Mouse (Mus musculus): ENCODE measurements around the gene Acap2. TPM values are rescaled to one million over a fixed set of nuclear protein-coding genes. Genes with fewer than 3 reads are reported as not detected.
A peak's percentile ranks its signal among the peaks of the same experiment; 100 is the strongest.

The Acap2 gene
- total and polyA plus RNA-seq, 2 experiments from 2014 or later, result 10.9 to 26.7 TPM

GRCm38 (mm10) chr16:31204216-31204615 is 3.2 kb upstream of the Acap2 start:
- DNase-seq (ENCODE audit: low spot score) (no peak), ATAC-seq (ENCODE audit: low FRiP score) (no peak)
- 61% methylated on average over 1 of the region's 1 CpGs for WGBS
- Histone ChIP-seq H3K4me3 (ENCODE audit: low read depth, low read length) (no peak overlapping the region), H3K4me2 (ENCODE audit: low read depth, low read length, poor library complexity, severe bottlenecking) (no peak overlapping the region), H3K27ac (ENCODE audit: low read depth, low read length) (no peak overlapping the region), H3K27me3 (ENCODE audit: insufficient read depth, low read length) (no peaks in the 10 kb centered on the region), H3K36me3 (ENCODE audit: insufficient read depth, low read length) (no peaks in the 10 kb centered on the region), H3K9ac (replicated peaks; ENCODE audit: low read length, poor library complexity, severe bottlenecking) (no peak overlapping the region), H3K9me3 (ENCODE audit: low read length) (no peaks in the 10 kb centered on the region), H3K4me1 (ENCODE audit: insufficient read depth, low read length) (0 out of 2 replicates have a peak, but pooled peaks cover 3% of the 10 kb centered on the region)
- no peak for TF ChIP-seq CTCF (IDR thresholded peaks at IDR 0.05)

DNA sequence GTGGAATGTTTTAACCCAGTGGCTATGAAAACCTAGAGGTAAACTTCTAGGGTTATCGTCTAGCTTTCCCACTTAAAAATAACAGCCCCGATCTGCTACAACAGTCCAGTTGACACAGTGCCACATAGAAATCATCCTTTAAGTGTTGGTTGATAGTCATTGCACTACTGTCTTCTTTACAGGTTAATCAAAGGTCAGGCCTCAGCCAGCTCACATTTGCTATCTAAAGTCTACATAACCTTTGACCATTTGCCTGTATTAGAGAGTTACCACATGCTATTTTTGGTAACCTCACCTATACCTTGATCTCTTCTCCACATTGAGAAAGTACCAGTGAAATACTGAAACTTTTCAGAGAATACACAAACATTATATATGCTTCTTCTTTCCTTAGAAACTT is 659 bp upstream of the Acap2 start:
- H3K36me3 ChIP-seq (ENCODE audit: insufficient read depth, low read length), result no peaks in the 10 kb centered on the region
- H3K4me1 ChIP-seq (ENCODE audit: insufficient read depth, low read length), result 0 out of 2 replicates have a peak, but pooled peaks cover 3% of the 10 kb centered on the region
- TF ChIP-seq CTCF (IDR thresholded peaks at IDR 0.05), result no peak
- no peak for DNase-seq (ENCODE audit: low spot score)
- 85% methylated on average over 2 of the region's 2 CpGs for whole genome bisulfite sequencing
- H3K4me2 ChIP-seq (ENCODE audit: low read depth, low read length, poor library complexity, severe bottlenecking), result peak overlapping the region; percentile 48
- H3K9ac ChIP-seq (replicated peaks; ENCODE audit: low read length, poor library complexity, severe bottlenecking), result no peak overlapping the region
- no peak overlapping the region for H3K4me3 ChIP-seq (ENCODE audit: low read depth, low read length)
- no peaks in the 10 kb centered on the region for H3K9me3 ChIP-seq (ENCODE audit: low read length)
- no peaks in the 10 kb centered on the region for H3K27me3 ChIP-seq (ENCODE audit: insufficient read depth, low read length)
- ATAC-seq (ENCODE audit: low FRiP score), result no peak
- H3K27ac ChIP-seq (ENCODE audit: low read depth, low read length), result peak overlapping the region; percentile 65

GRCm38 (mm10) chr16:31199926-31200789 is 887 bp downstream of the Acap2 start:
- WGBS, result under 1% methylated on average over 52 of the region's 56 CpGs
- peak overlapping the region; percentile 82 for H3K4me2 ChIP-seq (ENCODE audit: low read depth, low read length, poor library complexity, severe bottlenecking)
- H3K27me3 ChIP-seq (ENCODE audit: insufficient read depth, low read length), result no peaks in the 10 kb centered on the region
- DNase-seq (ENCODE audit: low spot score), result peak; percentile 62
- peak overlapping the region; percentile 72 for H3K4me3 ChIP-seq (ENCODE audit: low read depth, low read length)
- no peaks in the 10 kb centered on the region for H3K36me3 ChIP-seq (ENCODE audit: insufficient read depth, low read length)
- H3K27ac ChIP-seq (ENCODE audit: low read depth, low read length), result peak overlapping the region; percentile 98
- 0 out of 2 replicates have a peak, but pooled peaks cover 3% of the 10 kb centered on the region for H3K4me1 ChIP-seq (ENCODE audit: insufficient read depth, low read length)
- H3K9me3 ChIP-seq (ENCODE audit: low read length), result no peaks in the 10 kb centered on the region
- H3K9ac ChIP-seq (replicated peaks; ENCODE audit: low read length, poor library complexity, severe bottlenecking), result peak overlapping the region; percentile 96
- peak; percentile 58 for ATAC-seq (ENCODE audit: low FRiP score)
- TF ChIP-seq CTCF (IDR thresholded peaks at IDR 0.05), result peak; percentile 42

DNA sequence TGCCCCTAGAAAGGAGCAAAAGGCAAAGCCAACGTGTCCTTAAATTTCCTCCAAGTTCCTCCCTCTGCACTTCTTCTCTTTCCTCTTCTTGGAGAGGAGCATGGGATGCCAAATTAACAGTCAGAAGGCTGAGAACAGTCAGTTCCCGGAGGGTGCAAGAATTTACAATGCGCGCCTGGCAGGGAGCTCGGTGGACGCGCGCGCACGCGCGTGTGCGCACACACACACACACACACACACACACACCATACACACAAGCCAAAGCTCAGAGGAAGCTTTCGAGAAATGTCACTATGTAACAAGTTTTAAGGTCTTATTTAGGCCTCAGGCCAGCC is 1.5 kb downstream of the Acap2 start:
- Histone ChIP-seq H3K27ac (ENCODE audit: low read depth, low read length) (peak overlapping the region; percentile 98; the same call in 1 of the 2 replicates), H3K4me3 (ENCODE audit: low read depth, low read length) (peak overlapping the region; percentile 72), H3K4me2 (ENCODE audit: low read depth, low read length, poor library complexity, severe bottlenecking) (peak overlapping the region; percentile 82), H3K4me1 (ENCODE audit: insufficient read depth, low read length) (0 out of 2 replicates have a peak, but pooled peaks cover 3% of the 10 kb centered on the region), H3K9ac (replicated peaks; ENCODE audit: low read length, poor library complexity, severe bottlenecking) (peak overlapping the region; percentile 96; the same call in 1 of the 2 replicates), H3K36me3 (ENCODE audit: insufficient read depth, low read length) (no peaks in the 10 kb centered on the region), H3K27me3 (ENCODE audit: insufficient read depth, low read length) (no peaks in the 10 kb centered on the region), H3K9me3 (ENCODE audit: low read length) (no peaks in the 10 kb centered on the region)
- DNase-seq (ENCODE audit: low spot score) (peak; percentile 56), ATAC-seq (ENCODE audit: low FRiP score) (no peak)
- WGBS, result 3% methylated on average over 14 of the region's 14 CpGs
- no peak for TF ChIP-seq CTCF (IDR thresholded peaks at IDR 0.05)

DNA sequence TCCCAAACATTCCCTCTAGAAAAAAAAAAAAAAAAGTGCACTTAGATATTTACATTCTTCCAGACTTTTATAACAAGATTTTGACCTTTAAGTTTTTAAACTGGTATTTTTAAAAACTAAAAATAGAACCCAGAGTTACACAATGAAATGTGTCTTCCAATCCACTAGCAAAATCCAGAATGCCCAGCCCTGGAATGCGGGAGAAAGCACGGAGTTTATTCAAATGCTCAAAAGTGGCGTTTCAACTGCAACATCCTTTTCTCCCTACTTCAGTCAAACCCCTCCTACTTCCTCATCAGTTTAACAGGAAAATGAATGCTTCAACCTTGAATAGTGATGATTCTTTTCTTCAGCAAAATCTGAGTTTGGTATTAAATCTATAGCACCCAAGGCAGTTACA is 4.1 kb downstream of the Acap2 start:
- ATAC-seq (ENCODE audit: low FRiP score) (no peak), DNase-seq (ENCODE audit: low spot score) (no peak)
- Histone ChIP-seq H3K9me3 (ENCODE audit: low read length) (no peaks in the 10 kb centered on the region), H3K4me2 (ENCODE audit: low read depth, low read length, poor library complexity, severe bottlenecking) (no peak overlapping the region), H3K27ac (ENCODE audit: low read depth, low read length) (no peak overlapping the region), H3K36me3 (ENCODE audit: insufficient read depth, low read length) (no peaks in the 10 kb centered on the region), H3K4me3 (ENCODE audit: low read depth, low read length) (no peak overlapping the region), H3K27me3 (ENCODE audit: insufficient read depth, low read length) (no peaks in the 10 kb centered on the region), H3K4me1 (ENCODE audit: insufficient read depth, low read length) (0 out of 2 replicates have a peak, but pooled peaks cover 3% of the 10 kb centered on the region), H3K9ac (replicated peaks; ENCODE audit: low read length, poor library complexity, severe bottlenecking) (no peak overlapping the region)
- no peak for TF ChIP-seq CTCF (IDR thresholded peaks at IDR 0.05)
- WGBS, result 67% methylated on average over 3 of the region's 3 CpGs

DNA sequence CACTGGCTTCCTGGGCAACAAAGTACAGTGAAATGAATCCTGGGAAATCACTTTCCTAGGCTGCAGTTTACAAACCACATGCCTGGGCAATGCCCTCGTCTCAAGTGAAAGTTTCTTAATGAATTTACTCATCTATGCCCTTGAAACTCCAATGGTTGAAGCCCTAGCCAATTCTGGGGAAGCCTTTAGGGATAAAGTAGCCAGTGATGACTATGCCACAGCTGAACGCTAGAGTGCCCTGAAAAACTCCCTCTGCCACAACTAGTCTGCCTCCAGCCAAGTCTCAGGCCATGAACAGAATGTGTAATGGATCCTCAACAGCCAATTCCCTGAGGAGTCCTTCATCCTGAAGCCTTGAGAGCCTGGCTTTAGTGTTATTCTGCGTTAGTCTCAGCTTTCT is 8.5 kb downstream of the Acap2 start:
- Histone ChIP-seq H3K36me3 (ENCODE audit: insufficient read depth, low read length) (no peaks in the 10 kb centered on the region), H3K27ac (ENCODE audit: low read depth, low read length) (no peak overlapping the region), H3K4me1 (ENCODE audit: insufficient read depth, low read length) (no peaks in the 10 kb centered on the region), H3K9me3 (ENCODE audit: low read length) (no peaks in the 10 kb centered on the region), H3K27me3 (ENCODE audit: insufficient read depth, low read length) (no peaks in the 10 kb centered on the region), H3K4me3 (ENCODE audit: low read depth, low read length) (no peak overlapping the region), H3K9ac (replicated peaks; ENCODE audit: low read length, poor library complexity, severe bottlenecking) (no peak overlapping the region), H3K4me2 (ENCODE audit: low read depth, low read length, poor library complexity, severe bottlenecking) (no peak overlapping the region)
- peak; percentile 24 for TF ChIP-seq CTCF (IDR thresholded peaks at IDR 0.05)
- no peak for ATAC-seq (ENCODE audit: low FRiP score)
- DNase-seq (ENCODE audit: low spot score), result peak; percentile 40
- 54% methylated on average over 3 of the region's 3 CpGs for WGBS
